Mouse (Mus musculus) spleen, postnatal 14 days (tissue): ENCODE data around the gene Gm12800.
"Not testable (repeated sequence)": the region's sequence is repeated elsewhere in the genome, so short reads cannot be mapped to it uniquely, and the experiment has no call there.

Experiments used
- DNase-seq, 2 experiments: peaks; one replicate each; pipeline ENCODE4 v3.0.0; 2021 to 2022; ENCODE audit warnings: low spot score in 2 of 2

Gm12800 gene

GRCm38 (mm10) chr4:101908821-101909220, at the start of gene Gm12800:
TSS of gene Gm12800 (plus strand) at chr4:101909121.
- not testable (repeated sequence) for DNase-seq

- no peak for DNase-seq
Observed at GRCm38 (mm10) chr4:101860873-101861272, 48.0 kb upstream of the Gm12800 start.

DNA sequence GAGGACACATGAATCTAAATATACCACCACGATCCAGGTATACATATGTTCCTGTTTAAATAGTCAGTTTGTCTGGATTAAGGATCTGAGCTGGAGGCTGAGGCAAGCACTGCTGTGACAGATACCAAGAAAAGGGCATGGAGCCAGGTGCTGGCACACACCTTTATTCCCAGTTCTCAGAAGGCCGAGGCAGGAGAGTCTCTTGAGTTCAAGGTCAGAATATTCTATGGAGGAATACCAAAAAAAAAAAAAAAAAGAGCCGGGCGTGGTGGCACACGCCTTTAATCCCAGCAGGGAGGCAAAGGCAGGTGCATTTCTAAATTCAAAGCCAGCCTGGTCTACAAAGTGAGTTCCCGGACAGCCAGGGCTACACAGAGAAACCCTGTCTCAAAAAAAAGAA, 46.6 kb upstream of the Gm12800 start:
- DNase-seq = no peak

DNA sequence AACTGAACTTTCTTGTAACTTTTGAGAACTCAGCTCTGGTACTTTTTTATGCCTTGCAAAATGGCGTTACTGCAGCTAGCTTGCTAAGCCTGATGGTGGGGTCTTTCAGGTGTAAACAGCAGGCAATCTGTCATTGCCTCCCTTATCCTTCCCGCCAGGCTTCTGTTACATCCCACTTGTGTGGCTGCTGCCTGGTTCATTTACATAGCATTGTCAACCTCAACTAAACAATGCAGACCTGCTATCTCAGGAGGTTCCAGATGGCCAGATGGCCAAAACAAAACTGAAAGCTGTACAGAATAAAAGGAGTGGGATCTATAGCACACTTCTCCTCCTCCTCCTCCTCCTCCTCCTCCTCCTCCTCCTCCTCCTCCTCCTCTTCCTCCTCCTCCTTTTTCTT, 36.9 kb upstream of the Gm12800 start:
- not testable (repeated sequence) for DNase-seq

DNA sequence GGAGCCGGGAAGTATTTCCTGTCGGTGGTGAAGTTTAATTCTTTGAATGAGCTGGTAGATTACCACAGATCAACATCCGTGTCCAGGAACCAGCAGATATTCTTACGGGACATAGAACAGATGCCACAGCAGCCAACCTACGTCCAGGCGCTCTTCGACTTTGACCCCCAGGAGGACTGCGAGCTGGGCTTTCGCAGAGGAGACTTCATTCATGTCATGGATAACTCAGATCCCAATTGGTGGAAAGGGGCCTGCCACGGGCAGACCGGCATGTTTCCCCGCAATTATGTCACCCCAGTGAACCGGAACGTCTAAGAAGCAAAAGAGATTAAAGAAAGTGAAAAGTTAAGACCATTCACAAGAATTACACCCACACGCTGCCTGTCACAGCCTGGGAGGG, 33.2 kb upstream of the Gm12800 start:
- DNase-seq = not testable (repeated sequence)

DNA sequence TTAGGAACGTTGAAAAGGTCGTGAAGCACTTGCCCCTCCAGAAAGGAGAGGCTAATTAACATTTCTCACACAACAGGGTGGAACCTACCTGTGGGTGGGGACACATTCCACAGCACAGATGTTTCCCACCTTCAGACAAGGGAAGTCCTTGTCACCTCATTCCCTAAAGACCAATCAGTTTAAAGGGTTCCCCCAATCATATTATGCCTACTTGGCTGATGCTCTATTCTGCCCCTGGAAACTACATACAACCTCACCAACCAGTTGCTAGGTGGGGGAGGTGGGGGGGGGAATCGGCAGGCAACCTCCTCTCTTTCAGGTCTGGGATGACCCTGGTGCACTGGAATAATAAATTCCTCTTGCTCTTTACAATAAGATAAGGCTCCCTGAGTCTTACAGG, 25.3 kb upstream of the Gm12800 start:
- no peak for DNase-seq

- DNase-seq = no peak
Observed at GRCm38 (mm10) chr4:101889377-101889776, 19.5 kb upstream of the Gm12800 start.

DNA sequence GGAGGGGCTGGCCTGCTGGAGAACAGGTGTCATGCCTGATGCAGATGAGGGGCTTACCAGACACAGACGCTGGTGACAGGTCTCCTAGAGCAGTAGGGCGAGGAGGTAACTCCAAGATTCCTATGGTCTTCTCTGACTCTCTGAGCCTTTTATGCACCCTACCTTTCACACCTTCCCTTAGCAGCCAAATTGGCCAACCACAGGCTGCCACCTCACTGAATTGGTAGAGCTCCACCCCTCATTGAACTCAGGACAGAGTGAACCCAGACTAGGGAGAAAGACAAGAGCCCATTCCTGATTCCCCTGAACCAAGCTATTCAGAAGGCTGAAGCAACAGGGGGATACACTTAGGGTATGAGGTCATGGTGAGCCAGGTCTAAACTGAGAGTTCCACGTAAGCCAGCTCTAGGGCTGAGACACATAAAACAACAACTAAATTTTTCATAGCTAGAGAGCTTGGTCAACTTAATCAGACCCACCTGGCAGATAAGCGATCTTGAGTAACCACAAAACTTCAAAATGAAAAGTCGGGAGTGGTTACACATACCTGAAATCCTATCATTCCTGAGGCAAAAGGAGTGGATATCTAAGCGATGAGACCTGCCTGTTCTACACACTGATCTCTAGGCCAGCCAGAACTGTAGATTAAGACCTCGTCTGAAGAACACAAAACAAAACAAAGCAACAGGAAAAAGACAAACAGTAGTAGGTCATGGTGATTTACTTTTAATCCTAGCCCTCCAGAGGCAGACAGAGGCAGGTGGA, 15.1 kb upstream of the Gm12800 start, which contains the start of gene C130073F10Rik:
C130073F10Rik (minus strand) TSS at position 134 of the 765 bp plus-strand sequence.
- no peak for DNase-seq

- DNase-seq = not testable (repeated sequence)
Observed at GRCm38 (mm10) chr4:101940107-101940506, 31.2 kb downstream of the Gm12800 start, which contains the start of gene Gm12794. TSS of gene Gm12794 (plus strand) at chr4:101940407.
